Mouse (Mus musculus) erythroblast, adult 5-6 weeks (primary cell): ENCODE measurements around the gene Fbln2. TPM values are rescaled to one million over a fixed set of nuclear protein-coding genes. Genes with fewer than 3 reads are reported as not detected.

Experiments used
- ATAC-seq: replicated peaks from 2 replicates; pipeline ENCODE4 v1.8.0; 2016; ENCODE audit warnings: moderate number of reproducible peaks, mild to moderate bottlenecking, moderate TSS enrichment, inconsistent platforms; ENCODE audit not compliant: poor library complexity, low FRiP score, severe bottlenecking
- total RNA-seq, 2 experiments: library from RNA; stranded (forward) in 1 of 2; stranded (reverse) in 1 of 2; fragments of 150-400 nt in 1 of 2; fragments of 200-764, 138-1000 nt in 1 of 2; gene quantifications; 2 replicates each; pipeline versions ENCODE4 v1.2.3 to v1.2.4; 2015 to 2017; ENCODE audit warnings: low replicate concordance in 2 of 2

Gene Fbln2
- total RNA-seq, 2 experiments from 2014 or later = not detected

DNA sequence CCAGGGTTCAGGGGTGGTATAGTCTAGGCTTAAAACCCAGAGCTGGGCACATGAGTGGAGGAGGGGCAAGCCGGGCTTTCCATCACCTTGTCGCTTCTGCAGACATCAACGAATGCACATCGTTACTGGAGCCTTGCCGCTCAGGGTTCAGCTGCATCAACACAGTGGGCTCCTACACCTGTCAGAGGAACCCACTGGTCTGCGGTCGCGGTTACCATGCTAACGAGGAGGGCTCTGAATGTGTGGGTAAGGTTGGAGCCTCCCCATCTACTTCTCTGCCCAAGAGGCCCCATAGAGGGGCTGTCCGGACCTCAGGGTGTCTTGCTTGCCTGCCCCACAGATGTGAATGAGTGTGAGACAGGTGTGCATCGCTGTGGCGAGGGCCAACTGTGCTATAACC, 53.4 kb downstream of the Fbln2 start:
- ATAC-seq = no peak

DNA sequence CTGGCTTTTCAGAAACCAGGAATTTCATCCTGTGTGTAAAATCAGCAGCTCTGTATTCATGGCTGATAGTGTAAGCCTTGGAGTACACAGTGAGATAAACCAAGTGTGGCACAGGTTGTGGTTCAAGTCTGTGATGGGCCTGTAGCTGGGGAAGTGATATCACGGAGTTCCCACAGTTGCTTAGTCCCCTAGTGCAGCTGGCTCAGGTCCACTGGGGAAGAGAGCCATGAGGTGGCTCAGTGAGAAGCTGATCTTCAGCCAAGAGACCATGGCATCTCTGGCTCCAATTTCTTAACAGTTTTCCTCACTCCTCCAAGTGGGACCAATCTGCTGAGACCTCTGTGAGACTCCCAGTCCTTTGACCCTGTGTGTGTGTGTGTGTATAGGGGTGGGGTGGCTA, 54.4 kb downstream of the Fbln2 start:
- no peak for ATAC-seq

DNA sequence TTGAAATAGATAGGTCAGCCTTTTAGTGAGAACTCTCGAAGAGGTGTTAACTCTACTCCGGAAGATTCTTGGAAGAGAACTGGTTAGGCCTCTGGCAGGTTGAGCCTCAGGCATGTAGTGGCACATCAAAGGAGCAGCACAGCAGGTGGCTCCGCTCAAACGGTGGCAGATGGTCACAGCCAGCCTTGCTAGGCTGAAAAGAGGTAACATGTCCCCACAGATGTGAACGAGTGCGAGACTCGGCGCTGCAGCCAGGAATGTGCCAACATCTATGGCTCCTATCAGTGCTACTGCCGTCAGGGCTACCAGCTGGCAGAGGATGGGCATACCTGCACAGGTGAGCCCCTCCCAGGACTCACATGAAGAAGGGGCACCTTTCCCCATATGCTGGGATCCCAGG, 56.1 kb downstream of the Fbln2 start:
- ATAC-seq = no peak

DNA sequence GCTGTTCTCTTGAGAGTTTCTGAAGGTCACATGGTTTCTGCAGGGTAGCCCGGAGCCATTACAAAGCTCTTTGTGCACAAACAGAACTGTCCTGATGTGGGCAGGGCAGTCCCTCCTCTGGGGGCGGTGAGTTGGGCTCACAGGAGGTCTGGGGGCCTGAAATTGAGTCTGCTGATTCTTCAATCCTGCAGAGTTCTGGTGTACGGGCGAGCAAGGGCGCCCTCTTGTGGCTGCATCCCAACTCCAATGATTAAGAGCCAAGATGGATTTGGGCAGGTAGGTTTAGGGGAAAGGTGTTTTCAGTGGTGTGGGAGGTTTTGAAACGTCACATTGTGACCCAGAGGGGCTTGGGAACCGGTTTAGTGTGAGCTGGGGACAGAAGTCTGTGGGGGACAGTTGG, 65.3 kb downstream of the Fbln2 start:
- no peak for ATAC-seq

DNA sequence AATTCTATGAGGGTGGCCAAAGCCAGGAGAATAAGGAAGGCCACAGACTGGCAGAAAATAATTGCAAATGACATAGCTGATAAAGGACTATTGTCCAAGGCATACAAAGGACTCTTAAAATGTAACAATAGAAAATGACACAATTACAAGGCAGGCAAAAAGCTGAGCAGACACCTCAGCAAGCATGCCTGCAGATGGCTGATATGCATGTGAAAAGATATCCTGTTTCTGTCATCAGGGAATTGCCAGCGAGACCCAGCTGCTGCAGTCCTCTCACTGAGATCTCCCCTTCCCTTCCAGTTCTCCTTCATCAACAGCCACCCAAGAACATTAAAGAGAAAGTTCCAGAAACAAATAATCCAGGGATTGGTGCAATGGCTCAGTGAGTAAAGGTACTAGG, 66.0 kb downstream of the Fbln2 start:
- ATAC-seq = no peak

DNA sequence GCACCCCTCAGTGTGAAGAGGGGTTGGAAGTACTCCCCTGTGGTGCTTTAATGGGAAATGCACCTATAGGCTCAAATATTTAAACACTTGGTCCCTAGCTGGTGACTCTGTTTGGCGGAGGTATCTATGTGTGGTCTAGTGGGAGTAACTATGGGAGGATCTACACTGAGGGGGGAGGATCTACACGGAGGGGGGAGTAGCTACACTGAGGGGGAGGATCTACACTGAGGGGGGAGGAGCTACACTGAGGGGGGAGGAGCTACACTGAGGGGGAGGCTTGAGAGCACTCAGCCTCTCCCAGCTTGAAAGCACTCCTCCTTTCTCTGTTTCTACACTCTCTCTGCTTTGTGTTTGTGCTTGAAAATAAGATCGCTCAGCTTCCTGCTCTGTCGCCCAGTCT, 67.2 kb downstream of the Fbln2 start:
- ATAC-seq = no peak

DNA sequence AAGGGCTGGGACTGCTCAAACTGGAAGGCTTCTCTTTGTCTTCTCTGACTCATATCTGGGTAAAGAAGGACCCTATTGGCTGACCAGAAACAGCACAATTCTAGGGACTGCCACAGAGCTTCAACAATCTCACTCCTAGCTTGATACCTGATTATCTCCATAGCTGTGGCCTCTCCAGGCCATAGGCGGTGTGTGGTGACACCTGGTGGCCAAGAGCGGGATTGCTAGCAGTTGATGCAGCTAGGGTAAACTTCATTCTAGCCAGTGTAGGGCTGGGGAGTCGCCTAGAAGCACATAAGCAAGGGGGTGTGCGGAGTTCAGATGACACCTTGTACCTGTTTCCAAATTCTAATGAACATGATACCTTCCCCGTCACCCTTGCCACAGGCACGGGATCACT, 69.0 kb downstream of the Fbln2 start:
- peak; percentile 73 for ATAC-seq

DNA sequence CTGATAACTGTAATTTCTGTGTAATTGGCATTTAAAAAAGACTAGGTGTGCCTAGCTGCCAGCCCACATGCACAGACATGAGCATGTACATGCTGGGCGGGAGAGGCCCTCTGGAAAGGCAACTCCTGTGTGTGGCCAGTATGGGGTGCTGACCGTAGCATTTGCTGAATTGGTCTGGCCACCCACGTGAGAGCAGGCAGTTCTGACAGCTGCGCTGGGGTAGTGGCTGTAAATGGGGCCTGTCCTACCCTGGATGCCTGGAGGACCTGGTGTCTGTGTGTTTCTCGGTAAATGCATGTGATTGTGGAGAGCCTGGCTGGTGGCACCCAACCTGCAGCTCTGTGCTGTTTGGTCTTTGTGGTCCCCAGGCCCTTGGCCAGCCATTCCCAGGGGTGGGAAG, 69.5 kb downstream of the Fbln2 start:
- no peak for ATAC-seq

DNA sequence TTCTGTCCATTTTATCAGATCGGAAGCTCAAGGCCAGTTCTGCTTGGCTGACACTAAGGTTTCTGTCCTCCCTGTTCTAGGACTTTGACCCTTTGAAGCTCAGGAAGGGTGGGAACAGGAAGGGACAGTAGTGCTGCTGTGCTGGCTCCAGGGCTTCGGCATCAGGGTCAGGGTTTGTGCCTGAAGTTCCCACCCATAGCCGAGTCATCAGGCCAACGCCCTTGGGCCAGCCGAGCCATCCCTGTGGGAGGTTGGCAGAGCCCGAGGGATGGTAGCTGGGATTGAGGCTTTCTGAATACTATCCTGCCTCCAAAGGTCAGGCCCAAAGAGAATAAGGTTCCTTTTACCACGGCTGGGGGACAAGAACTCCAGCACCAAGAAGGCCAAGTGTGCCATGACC, 70.8 kb downstream of the Fbln2 start:
- no peak for ATAC-seq

DNA sequence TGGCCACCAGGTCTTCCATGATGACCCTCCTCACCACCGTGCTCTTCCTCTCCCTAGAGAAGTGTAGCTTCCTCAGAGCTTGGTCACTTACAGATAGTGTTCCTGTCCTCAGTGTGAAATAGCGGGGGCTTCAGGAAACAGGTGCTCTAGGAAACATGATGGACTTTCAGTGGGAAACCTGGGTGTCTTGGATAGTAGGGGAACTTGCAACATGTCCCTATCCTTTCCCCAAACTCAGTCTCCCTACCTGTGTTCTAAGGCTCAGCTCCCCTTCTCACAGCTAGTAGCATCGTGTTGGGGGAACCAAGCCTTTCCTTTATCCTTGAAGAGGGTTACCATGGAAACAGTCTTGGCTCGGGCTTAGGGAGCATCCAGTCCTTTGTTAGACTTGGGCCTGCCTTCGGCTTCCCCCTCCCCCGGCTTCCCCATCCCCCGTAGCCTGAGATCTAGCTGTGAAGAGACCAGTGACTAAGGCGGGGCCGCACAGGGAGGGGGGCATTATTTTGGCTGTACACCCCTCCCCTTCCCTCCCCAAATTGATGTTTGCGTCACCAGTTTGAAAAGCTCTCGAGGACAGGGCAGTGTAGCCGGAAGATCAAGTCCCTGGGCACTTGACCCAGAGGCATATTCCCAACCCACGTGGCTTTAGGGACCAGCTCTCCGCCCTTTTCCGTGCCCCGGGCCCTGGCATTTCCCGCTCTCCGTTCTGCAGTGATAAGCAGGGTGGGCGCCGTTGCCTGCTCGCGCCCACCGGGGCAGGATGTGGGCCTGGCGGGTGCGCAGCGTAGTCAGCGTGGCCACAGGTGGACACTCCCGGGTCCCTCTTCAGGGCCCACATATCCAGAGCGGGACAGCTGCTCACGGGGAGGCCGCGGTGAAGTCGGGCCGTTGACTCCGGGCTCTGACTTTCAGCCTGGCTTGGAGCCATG, 72.5 kb downstream of the Fbln2 start:
- no peak for ATAC-seq

DNA sequence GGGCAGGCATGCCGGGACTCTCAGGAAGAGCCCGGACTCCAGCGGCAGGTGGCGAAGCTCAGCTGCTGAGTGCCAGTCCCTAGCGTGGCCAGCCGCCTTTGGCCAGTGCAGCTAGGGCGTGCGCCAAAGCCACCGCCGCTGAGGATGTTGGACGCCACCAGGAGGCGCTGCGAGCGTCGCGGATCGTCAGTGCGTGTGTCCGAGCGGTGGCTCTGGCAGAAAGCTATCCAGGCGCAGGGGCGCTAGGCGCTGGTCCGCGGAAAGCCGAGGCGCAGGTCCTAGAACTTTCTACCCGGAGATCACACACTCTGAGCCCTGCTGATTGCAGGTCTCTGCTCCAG, 73.2 kb downstream of the Fbln2 start:
- ATAC-seq = no peak

DNA sequence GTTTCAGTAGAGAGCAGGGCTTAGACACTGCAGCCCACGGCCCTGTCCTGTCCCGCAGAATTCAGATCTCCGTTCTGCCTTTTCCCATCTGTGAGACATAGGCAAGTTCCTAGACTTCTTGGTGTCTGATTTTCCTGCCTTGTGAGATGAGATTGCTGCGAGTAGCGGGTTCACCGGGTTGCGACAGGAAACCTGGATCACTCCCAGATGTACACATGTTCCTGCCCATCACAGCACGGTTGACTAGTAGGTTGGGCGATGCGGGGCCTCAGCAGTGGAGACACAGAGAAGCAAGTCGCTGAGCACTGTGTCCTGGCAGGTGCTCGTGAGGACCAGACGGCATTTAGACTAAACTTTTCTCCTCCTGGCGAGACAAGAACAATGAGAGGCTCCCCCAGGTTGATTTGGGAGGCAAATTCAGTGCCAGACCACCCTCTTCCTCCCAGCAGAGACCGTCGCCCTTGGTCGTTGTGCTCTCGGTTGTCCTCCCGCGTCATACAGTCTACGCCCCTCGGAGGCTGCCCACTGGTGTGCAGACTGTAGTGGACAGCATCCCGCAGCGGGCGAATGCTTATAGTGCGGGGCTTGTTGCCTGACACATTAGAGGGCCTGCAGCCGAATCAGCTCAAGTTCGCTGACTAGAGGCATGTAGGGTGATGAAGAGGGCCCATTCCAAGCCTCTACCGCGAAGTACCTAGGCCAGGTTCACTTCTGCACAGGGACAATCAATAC, 73.7 kb downstream of the Fbln2 start:
- ATAC-seq = no peak

DNA sequence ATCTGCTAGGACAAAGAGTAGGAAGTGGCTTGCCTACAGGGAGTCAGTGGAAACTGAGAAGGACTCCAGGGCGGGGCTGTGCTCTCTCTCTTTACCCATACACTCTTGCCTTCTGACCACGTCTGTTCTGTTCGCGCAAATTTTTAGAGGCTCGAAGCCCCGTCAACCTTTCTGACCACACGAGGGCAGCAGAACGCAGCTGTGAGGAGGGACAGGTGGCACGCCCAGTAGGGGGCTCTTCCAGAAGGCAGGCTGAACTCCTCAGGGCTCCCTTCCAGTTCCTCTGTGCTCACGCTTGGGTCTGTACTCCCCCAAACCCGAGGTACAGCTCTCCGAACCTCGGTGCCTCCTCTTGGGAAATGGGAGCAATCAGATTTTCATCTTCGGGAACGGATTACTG, 74.4 kb downstream of the Fbln2 start:
- no peak for ATAC-seq

DNA sequence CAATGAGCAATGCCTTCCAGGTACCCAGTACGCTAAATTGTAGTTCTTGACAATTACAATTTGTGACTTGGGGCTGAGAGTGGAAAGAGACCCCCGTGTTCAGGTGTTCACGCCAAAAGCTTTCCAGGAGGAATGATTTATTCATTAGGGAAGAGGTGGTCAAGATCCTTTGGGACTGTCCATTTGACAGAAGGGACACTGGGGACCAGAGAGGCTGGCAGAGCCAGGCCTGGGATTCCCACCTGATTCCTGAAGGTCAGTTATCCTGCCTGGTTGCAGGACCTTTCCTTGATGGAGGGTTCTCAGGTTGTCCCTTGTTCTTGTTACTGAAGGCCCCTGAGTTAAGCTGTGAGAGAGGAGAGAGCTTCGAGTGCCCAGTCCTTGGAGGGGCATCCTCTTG, 74.9 kb downstream of the Fbln2 start:
- no peak for ATAC-seq

DNA sequence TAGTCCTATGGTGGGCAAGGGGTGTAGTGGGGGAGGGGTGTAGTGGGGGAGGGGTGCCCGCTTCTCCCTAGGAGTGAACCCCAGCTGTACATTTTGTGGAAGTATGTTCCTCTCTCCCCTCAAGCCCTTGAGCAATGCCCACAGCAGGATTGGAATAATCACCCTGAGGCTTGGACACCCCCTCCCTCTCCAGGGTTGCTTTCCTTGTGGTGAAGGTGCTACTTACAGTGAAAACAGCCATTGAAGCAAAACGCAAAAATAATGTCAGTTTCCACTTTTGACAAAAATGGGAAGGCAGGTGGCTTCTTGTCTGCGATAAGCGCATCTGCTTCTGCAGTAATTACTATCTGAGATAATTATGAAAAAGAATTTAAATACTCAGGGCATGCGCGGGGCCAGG, 75.4 kb downstream of the Fbln2 start:
- no peak for ATAC-seq

DNA sequence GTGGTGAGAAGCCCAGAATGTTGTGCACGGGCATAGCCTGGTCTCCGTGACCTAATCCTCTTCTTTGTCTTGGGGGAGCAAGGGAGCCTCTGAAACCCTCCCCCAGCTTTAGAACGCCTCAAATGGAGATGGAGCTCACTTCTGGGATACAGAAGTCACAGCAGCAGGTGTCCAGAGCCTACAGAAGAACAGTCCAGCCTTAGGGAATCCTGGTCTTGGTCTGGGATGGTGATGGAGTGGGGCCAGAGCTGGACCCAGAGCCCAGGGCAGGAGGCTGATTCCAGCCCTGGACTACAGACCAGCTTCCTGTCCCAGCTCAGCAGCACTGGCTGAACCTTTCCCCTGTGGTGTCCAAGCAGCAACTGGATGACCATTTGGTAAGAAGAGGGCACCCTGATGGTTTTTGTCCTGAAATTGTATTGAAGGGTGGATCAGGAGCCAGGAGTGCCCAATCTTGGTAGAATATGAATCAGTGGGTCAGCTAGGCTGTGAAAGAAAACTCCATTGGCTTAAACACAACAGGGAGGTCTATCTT, 76.1 kb downstream of the Fbln2 start:
- ATAC-seq = no peak

DNA sequence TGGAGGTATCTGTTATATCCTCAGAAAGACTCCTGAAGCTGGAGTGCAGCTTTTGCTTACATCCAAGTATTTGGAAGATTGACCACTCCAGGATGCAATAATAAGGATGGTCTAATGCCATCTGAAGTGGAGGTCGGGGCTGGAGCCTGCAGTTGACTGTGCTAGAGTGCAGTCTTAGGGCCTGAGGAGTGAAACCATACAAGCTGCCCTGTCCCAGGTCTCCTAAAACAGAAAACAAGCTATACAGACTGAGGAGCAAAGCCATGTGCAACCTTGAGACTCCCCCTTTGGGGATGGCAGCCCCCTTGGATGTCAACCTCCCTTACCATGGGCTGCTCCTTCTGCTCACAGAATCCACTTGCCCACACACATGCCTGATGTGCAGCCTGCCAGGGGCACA, 76.7 kb downstream of the Fbln2 start:
- ATAC-seq = no peak

DNA sequence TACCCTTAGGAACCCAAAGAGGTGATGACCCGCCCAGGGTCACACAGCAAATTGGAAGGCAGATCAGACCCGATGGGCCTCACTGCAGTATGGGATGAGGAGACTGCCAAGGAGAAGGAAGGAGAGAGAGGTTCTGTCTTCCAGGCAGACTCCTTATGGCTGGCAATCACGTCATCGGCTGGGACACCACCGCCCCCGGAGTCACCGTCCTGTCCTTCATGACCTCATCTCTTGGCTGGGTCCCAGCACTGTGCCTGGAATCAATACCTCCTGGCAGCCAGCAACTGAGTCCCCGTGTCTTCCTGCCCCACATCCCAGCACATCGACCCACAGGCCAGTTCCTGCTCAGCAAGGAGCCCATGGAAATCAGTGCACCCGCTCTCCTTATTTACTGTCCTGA, 78.7 kb downstream of the Fbln2 start:
- no peak for ATAC-seq

DNA sequence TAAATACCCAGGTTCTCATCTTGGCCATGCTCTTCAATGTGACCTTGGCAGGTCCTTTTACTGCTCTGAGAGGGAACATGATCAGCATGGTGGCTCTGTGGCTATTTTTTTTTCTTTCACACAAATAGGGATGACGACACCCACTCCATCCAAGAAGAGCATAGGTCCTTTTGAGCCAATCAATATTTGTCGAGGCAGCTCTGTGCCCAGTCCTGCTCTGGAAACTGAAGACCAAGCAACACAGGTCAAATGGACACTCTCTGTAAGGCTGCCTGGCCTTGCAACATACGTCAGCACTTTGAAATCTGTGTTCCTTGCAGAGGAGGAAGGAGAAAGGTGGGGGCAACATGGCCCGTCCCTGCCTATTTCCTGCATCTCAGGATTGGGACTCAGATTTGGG, 83.2 kb downstream of the Fbln2 start:
- ATAC-seq = no peak

DNA sequence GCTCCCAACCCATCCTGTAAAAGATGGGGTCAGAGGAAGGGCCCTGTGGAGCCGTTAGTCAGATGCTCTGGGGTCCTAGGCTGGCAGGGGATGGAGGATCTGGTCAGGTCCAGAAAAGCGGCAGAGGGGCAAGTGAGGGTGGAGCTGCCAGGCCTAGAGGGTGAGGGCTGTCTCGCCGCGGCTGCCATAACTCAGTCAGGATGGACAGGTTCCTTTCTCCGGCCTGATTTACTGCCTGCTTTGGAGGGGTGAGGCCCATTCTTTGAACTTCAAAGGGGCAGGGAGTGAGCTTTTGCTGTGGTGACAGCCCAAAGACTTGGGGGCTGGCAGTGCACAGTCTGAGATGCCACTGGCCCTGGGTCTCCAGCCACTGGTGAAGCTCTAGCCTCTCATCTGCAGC, 86.6 kb downstream of the Fbln2 start:
- ATAC-seq = no peak

DNA sequence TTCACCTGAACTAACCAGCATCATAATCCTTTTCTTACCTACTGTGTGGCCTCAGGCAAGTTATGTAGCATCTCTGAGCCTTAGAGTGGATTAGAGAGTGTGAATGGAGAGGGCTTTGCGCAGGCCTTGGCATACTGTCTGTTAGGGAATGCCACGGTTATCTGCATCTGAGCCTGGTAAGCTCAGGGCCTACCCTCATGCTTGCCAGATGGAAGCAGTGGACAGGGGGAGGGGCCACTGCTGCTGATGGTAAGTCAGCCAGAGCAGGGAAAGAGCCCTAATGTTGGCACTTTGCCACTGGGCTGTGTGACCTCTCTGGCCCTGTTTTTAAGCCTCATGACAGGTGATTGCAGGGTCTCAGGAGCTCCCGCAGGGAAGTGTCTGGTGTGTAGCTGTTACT, 87.8 kb downstream of the Fbln2 start:
- ATAC-seq = no peak
